ENCODE assay signal across 8 mouse cellular contexts in genomic region chr9:123260611-123261021, GRCm38 (mm10). TPM values are rescaled to one million over a fixed set of nuclear protein-coding genes. Genes with fewer than 3 reads are reported as not detected.
A peak's percentile ranks its signal among the peaks of the same experiment; 100 is the strongest.
DNase-seq lines count a peak whose midpoint lies in the region; ATAC-seq lines count a peak whose summit lies in the region.

TSS of gene Tmem158 (minus strand) at chr9:123260764.

- peak; percentile 74 for DNase-seq in WW6 (ENCODE audit: low read depth, low spot score)
- DNase-seq in cerebellum, postnatal 4 days (ENCODE audit: low spot score in 2 of 2): peak; percentile 56 to 77
- DNase-seq in gastrocnemius, postnatal 10 days: peak; percentile 70
- peak; percentile 41 for DNase-seq in hindlimb bud, embryonic 11.5 days (ENCODE audit: extremely low spot score, low read depth, low spot score)
- DNase-seq in left cerebral cortex, adult 8-10 months (ENCODE audit: low spot score in 2 of 2): peak in 1 of 2 experiments; percentile 71
- peak; percentile 79 for DNase-seq in right cerebral cortex, postnatal 14 days
- DNase-seq in urinary bladder, postnatal 4 days (ENCODE audit: low spot score in 2 of 2): peak; percentile 80 to 87

- peak; percentile 85 for ATAC-seq in megakaryocyte, adult 5-6 weeks (ENCODE audit: poor library complexity, severe bottlenecking)

RNA-seq across cellular contexts. Expression of gene Tmem158, which starts in this region (rescaled TPM):
- total RNA-seq in gastrocnemius, postnatal 10 days (2021): 1 to 10 TPM; 6.9 to 8.2 TPM
- total RNA-seq in left cerebral cortex, adult 8-10 months (2022): 10 to 100 TPM; 73.6 to 80.0 (median 74.8) TPM
- total RNA-seq in megakaryocyte, adult 5-6 weeks (2015): 0.22 TPM in 1 of 2 replicates, not detected in the other
- total RNA-seq in megakaryocyte, adult 5-6 weeks (2017): not detected in 2 replicates

Comparison
In these comparisons a context has a peak if more than half of its experiments do, and no peak if none do; other contexts are left out.
1. RNA of gene Tmem158 (total RNA-seq): 73.6 to 80.0 TPM in left cerebral cortex, adult 8-10 months; 6.9 to 8.2 TPM in gastrocnemius, postnatal 10 days and 0.22 TPM in megakaryocyte, adult 5-6 weeks; every median in the first group is over 4 times any median in the second.
2. Peak in ATAC-seq in megakaryocyte, adult 5-6 weeks; RNA of the gene not detected or under 1 TPM.